Mouse (Mus musculus) hindbrain, postnatal 0 days (tissue): Measurements from ENCODE around the gene Haus3. TPM values are rescaled to one million over a fixed set of nuclear protein-coding genes. Genes with fewer than 3 reads are reported as not detected.

Experiments
- ATAC-seq: fragments of 200-750 bp; cut with Nextera tagmentation; 2 replicates; pipeline ENCODE4 v1.8.0; 2017; ENCODE audit warnings: mild to moderate bottlenecking, moderate TSS enrichment, moderate library complexity
- DNase-seq: peaks from one replicate; pipeline ENCODE4 v3.0.0-alpha.2; 2015; ENCODE audit warnings: low spot score
- H3K27ac ChIP-seq: fragments of 300-500 bp; sonication (generic); 2 replicates; pipeline ENCODE4 v1.5.1; 2014; ENCODE audit warnings: mild to moderate bottlenecking
- H3K27me3 ChIP-seq: fragments of 300-500 bp; sonication (generic); 2 replicates; pipeline ENCODE4 v1.6.1; 2014; ENCODE audit warnings: low read length, mixed read lengths; ENCODE audit not compliant: insufficient read depth
- H3K36me3 ChIP-seq: fragments of 300-500 bp; sonication (generic); 2 replicates; pipeline ENCODE4 v1.6.1; 2014; ENCODE audit warnings: low read length, mixed read lengths; ENCODE audit not compliant: insufficient read depth
- H3K4me1 ChIP-seq: fragments of 300-500 bp; sonication (generic); 2 replicates; pipeline ENCODE4 v1.6.1; 2014; ENCODE audit warnings: antibody characterized with exemption, low read length, mixed read lengths; ENCODE audit not compliant: insufficient read depth
- H3K4me2 ChIP-seq: fragments of 300-500 bp; sonication (generic); 2 replicates; pipeline ENCODE4 v1.6.1; 2014; ENCODE audit warnings: low read depth, mild to moderate bottlenecking, low read length, moderate library complexity, mixed read lengths
- H3K4me3 ChIP-seq: fragments of 300-500 bp; sonication (generic); 2 replicates; pipeline ENCODE4 v1.5.1; 2014; ENCODE audit warnings: low read length
- H3K9ac ChIP-seq: fragments of 300-500 bp; sonication (generic); replicated peaks from 2 replicates; pipeline ENCODE4 v1.6.1; 2014; ENCODE audit warnings: mild to moderate bottlenecking, low read length, moderate library complexity, mixed read lengths
- H3K9me3 ChIP-seq: fragments of 300-500 bp; sonication (generic); 2 replicates; pipeline ENCODE4 v1.6.1; 2016; ENCODE audit warnings: low read length, mixed read lengths
- CTCF ChIP-seq: IDR thresholded peaks from 2 replicates; pipeline ENCODE4 v1.5.1; 2016; ENCODE audit warnings: antibody characterized with exemption, control low read depth, low read depth
- WGBS: fragments of 180-500 bp; shearing (Covaris S2); extraction: QIAGEN DNeasy Blood & Tissue Kit; methylation state at CpG from one replicate; pipeline ENCODE4 v1.1.7; 2014; 5-methylcytosine and 5-hydroxymethylcytosine counted together
- polyA plus RNA-seq: library from polyadenylated mRNA; unstranded; fragments of >200 nt; fragmentation: Nextera tagmentation; extraction: Ambion mirVana; gene quantifications from 2 replicates; pipeline ENCODE4 v1.2.1, GENCODE M21; 2015
- total RNA-seq: library from RNA; depleted of rRNA; stranded (reverse); fragments of >200 nt; gene quantifications from 2 replicates; pipeline ENCODE4 v1.2.3, GENCODE M21; 2014

Haus3 gene
- total and polyA plus RNA-seq, 2 experiments from 2014 or later: 4.1 to 12.7 TPM

GRCm38 (mm10) chr5:34174550-34175402 lies 5.4 kb upstream of the Haus3 start:
- no peak for TF ChIP-seq CTCF
- Histone ChIP-seq H3K4me2 (no peak overlapping the region), H3K9ac (no peak overlapping the region), H3K27me3 (no peaks in the 10 kb centered on the region), H3K9me3 (no peaks in the 10 kb centered on the region), H3K27ac (no peak overlapping the region; the same call in 1 of the 2 replicates), H3K4me1 (no peaks in the 10 kb centered on the region), H3K4me3 (no peak overlapping the region), H3K36me3 (peaks cover 30% of the 10 kb centered on the region)
- WGBS: 56% methylated on average over 5 of the region's 5 CpGs
- ATAC-seq: no peak
- DNase-seq: no peak

- Histone ChIP-seq H3K4me3 (no peak overlapping the region), H3K4me1 (no peaks in the 10 kb centered on the region), H3K9me3 (no peaks in the 10 kb centered on the region), H3K4me2 (no peak overlapping the region), H3K9ac (no peak overlapping the region), H3K36me3 (peaks cover 30% of the 10 kb centered on the region), H3K27me3 (no peaks in the 10 kb centered on the region), H3K27ac (no peak overlapping the region)
- no peak for ATAC-seq
- no peak for DNase-seq
- WGBS: 88% methylated on average over 2 of the region's 2 CpGs
- TF ChIP-seq CTCF: no peak
Observed at GRCm38 (mm10) chr5:34174021-34174420, 4.7 kb upstream of the Haus3 start.

GRCm38 (mm10) chr5:34170726-34171125 lies 1.4 kb upstream of the Haus3 start:
- Histone ChIP-seq H3K36me3 (peaks cover 12% of the 10 kb centered on the region), H3K9ac (no peak overlapping the region), H3K27ac (peak overlapping the region; percentile 48; the same call in 1 of the 2 replicates), H3K27me3 (no peaks in the 10 kb centered on the region), H3K9me3 (no peaks in the 10 kb centered on the region), H3K4me2 (no peak overlapping the region), H3K4me1 (no peaks in the 10 kb centered on the region), H3K4me3 (no peak overlapping the region)
- TF ChIP-seq CTCF: no peak
- ATAC-seq (no peak), DNase-seq (no peak)
- 84% methylated on average over 4 of the region's 4 CpGs for WGBS

- Histone ChIP-seq H3K4me1 (no peaks in the 10 kb centered on the region), H3K27ac (peak overlapping the region; percentile 84), H3K4me3 (peak overlapping the region; percentile 64), H3K9me3 (no peaks in the 10 kb centered on the region), H3K36me3 (peaks cover 8% of the 10 kb centered on the region; the same call in 1 of the 2 replicates), H3K9ac (peak overlapping the region; percentile 44), H3K27me3 (no peaks in the 10 kb centered on the region), H3K4me2 (peak overlapping the region; percentile 52)
- 83% methylated on average over 3 of the region's 3 CpGs for WGBS
- TF ChIP-seq CTCF: no peak
- DNase-seq: no peak
- ATAC-seq: no peak
Observed at GRCm38 (mm10) chr5:34169954-34170353, 627 bp upstream of the Haus3 start.

- H3K4me2 ChIP-seq: 0 out of 2 replicates have a peak overlapping the region, but pooled peaks have one; percentile 7
- TF ChIP-seq CTCF: no peak
- no peak overlapping the region for H3K27ac ChIP-seq
- 76% methylated on average over 4 of the region's 4 CpGs for WGBS
- H3K9ac ChIP-seq: no peak overlapping the region
- H3K27me3 ChIP-seq: no peaks in the 10 kb centered on the region
- DNase-seq: no peak
- H3K36me3 ChIP-seq: 0 out of 2 replicates have a peak, but pooled peaks cover 4% of the 10 kb centered on the region
- H3K4me3 ChIP-seq: no peak overlapping the region
- ATAC-seq: no peak
- no peaks in the 10 kb centered on the region for H3K9me3 ChIP-seq
- no peaks in the 10 kb centered on the region for H3K4me1 ChIP-seq
Observed at GRCm38 (mm10) chr5:34167857-34168256, 1.5 kb downstream of the Haus3 start.

GRCm38 (mm10) chr5:34165793-34166192 lies 3.5 kb downstream of the Haus3 start:
- no peaks in the 10 kb centered on the region for H3K4me1 ChIP-seq
- no peak for DNase-seq
- TF ChIP-seq CTCF: no peak
- no peak overlapping the region for H3K4me2 ChIP-seq
- no peak for ATAC-seq
- H3K9ac ChIP-seq: no peak overlapping the region
- 0 out of 2 replicates have a peak, but pooled peaks cover 4% of the 10 kb centered on the region for H3K36me3 ChIP-seq
- H3K27ac ChIP-seq: no peak overlapping the region
- WGBS: 80% methylated on average over 4 of the region's 4 CpGs
- H3K27me3 ChIP-seq: no peaks in the 10 kb centered on the region
- no peaks in the 10 kb centered on the region for H3K9me3 ChIP-seq
- no peak overlapping the region for H3K4me3 ChIP-seq

- Histone ChIP-seq H3K4me3 (no peak overlapping the region), H3K27ac (no peak overlapping the region), H3K36me3 (no peaks in the 10 kb centered on the region), H3K4me2 (no peak overlapping the region), H3K9me3 (no peaks in the 10 kb centered on the region), H3K27me3 (no peaks in the 10 kb centered on the region), H3K9ac (no peak overlapping the region), H3K4me1 (no peaks in the 10 kb centered on the region)
- DNase-seq: no peak
- ATAC-seq: no peak
- TF ChIP-seq CTCF: no peak
Observed at GRCm38 (mm10) chr5:34148476-34148875, 20.9 kb downstream of the Haus3 start.
